Mouse (Mus musculus) embryonic facial prominence, embryonic 11.5 days (tissue): ENCODE measurements around the gene Fgf12. TPM values are rescaled to one million over a fixed set of nuclear protein-coding genes. Genes with fewer than 3 reads are reported as not detected.

Experiments used
- ATAC-seq: fragments of 200-750 bp; cut with Nextera tagmentation; replicated peaks from 2 replicates; pipeline ENCODE4 v1.8.0; 2017; ENCODE audit warnings: low read depth; ENCODE audit not compliant: insufficient number of reproducible peaks, low FRiP score, low TSS enrichment
- DNase-seq: peaks from one replicate; pipeline ENCODE4 v3.0.0-alpha.2; 2015; ENCODE audit warnings: low spot score
- H3K27ac ChIP-seq: fragments of 300-500 bp; sonication (generic); replicated peaks from 2 replicates; pipeline ENCODE4 v1.5.1; 2014; ENCODE audit warnings: mild to moderate bottlenecking, low read depth, low read length, control low read depth
- H3K27me3 ChIP-seq: fragments of 300-500 bp; sonication (generic); 2 replicates; pipeline ENCODE4 v1.6.1; 2014; ENCODE audit warnings: mild to moderate bottlenecking, low read length, moderate library complexity, mixed read lengths; ENCODE audit not compliant: control insufficient read depth, insufficient read depth
- H3K36me3 ChIP-seq: fragments of 300-500 bp; sonication (generic); replicated peaks from 2 replicates; pipeline ENCODE4 v1.6.1; 2014; ENCODE audit warnings: low read depth, mild to moderate bottlenecking, low read length, moderate library complexity, mixed read lengths; ENCODE audit not compliant: control insufficient read depth, insufficient read depth
- H3K4me1 ChIP-seq: fragments of 300-500 bp; sonication (generic); 2 replicates; pipeline ENCODE4 v1.6.1; 2014; ENCODE audit warnings: low read length, mixed read lengths; ENCODE audit not compliant: control insufficient read depth, insufficient read depth
- H3K4me2 ChIP-seq: fragments of 300-500 bp; sonication (generic); 2 replicates; pipeline ENCODE4 v1.6.1; 2014; ENCODE audit warnings: low read depth, mild to moderate bottlenecking, control low read depth, low read length, moderate library complexity
- H3K4me3 ChIP-seq: fragments of 300-500 bp; sonication (generic); 2 replicates; pipeline ENCODE4 v1.5.1; 2014; ENCODE audit warnings: low read depth, low read length, control low read depth
- H3K9ac ChIP-seq: fragments of 300-500 bp; sonication (generic); replicated peaks from 2 replicates; pipeline ENCODE4 v1.6.1; 2014; ENCODE audit warnings: mild to moderate bottlenecking, control low read depth, low read length
- H3K9me3 ChIP-seq: fragments of 300-500 bp; sonication (generic); replicated peaks from 2 replicates; pipeline ENCODE4 v1.6.1; 2016; ENCODE audit warnings: mild to moderate bottlenecking, low read length, inconsistent platforms, mixed read lengths; ENCODE audit not compliant: control insufficient read depth
- WGBS: fragments of 180-500 bp; shearing (Covaris S2); extraction: QIAGEN DNeasy Blood & Tissue Kit; methylation state at CpG from one replicate; pipeline ENCODE4 v1.1.7; 2014; 5-methylcytosine and 5-hydroxymethylcytosine counted together
- polyA plus RNA-seq: library from polyadenylated mRNA; unstranded; fragments of >200 nt; fragmentation: Nextera tagmentation; extraction: Ambion mirVana; gene quantifications from 2 replicates; pipeline ENCODE4 v1.2.1, GENCODE M21; 2014

Gene Fgf12
- polyA plus RNA-seq, 1 experiment from 2014 or later: 3.4 TPM

DNA sequence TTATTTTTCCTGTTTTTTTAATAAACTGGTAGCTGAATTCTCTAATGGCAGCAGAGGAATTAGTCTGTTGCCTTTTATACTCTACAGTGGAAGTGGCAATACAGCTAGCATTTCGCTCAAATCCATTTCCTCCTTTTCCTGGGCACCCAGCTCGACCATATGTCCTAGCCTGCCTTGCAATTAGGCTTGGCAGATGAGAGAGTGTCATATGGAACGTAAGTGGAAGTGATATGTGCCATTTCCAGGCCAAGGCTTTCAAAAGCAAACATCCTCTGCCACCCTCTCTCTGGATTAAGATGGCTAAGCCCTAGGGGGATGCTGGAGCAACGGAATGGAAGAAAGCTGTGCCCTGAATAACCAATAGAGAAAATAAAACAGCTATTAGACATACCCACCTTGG lies 350.2 kb downstream of the Fgf12 start:
- Histone ChIP-seq H3K27ac (no peak overlapping the region), H3K27me3 (no peaks in the 10 kb centered on the region), H3K9ac (no peak overlapping the region), H3K4me1 (no peaks in the 10 kb centered on the region), H3K4me3 (no peak overlapping the region), H3K9me3 (no peaks in the 10 kb centered on the region), H3K36me3 (no peaks in the 10 kb centered on the region), H3K4me2 (no peak overlapping the region)
- ATAC-seq (no peak), DNase-seq (no peak)
- WGBS: 53% methylated on average over 4 of the region's 4 CpGs

DNA sequence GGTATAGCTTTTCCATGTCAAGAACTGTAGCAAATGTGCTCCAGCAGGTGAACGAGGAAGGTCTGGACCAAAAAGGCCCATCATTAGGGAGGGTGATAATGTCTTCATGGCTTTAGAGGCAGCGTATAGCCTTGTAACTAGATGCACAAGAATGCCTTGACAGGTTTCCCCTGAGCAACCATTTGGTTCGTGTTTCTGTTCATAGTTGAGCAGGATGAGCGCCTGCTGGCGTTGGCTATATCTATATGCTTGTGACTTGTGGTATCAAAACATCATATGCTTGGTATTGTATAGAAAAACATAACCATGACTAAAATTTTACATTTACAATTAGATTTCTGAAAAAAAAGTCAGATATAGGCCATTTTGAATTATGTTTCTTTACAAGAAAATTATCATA lies 361.6 kb downstream of the Fgf12 start:
- Histone ChIP-seq H3K27ac (no peak overlapping the region), H3K4me2 (no peak overlapping the region), H3K9ac (no peak overlapping the region), H3K4me1 (no peaks in the 10 kb centered on the region), H3K9me3 (no peaks in the 10 kb centered on the region), H3K36me3 (no peaks in the 10 kb centered on the region), H3K4me3 (no peak overlapping the region), H3K27me3 (no peaks in the 10 kb centered on the region)
- DNase-seq (no peak), ATAC-seq (no peak)
- 86% methylated on average over 5 of the region's 5 CpGs for WGBS

DNA sequence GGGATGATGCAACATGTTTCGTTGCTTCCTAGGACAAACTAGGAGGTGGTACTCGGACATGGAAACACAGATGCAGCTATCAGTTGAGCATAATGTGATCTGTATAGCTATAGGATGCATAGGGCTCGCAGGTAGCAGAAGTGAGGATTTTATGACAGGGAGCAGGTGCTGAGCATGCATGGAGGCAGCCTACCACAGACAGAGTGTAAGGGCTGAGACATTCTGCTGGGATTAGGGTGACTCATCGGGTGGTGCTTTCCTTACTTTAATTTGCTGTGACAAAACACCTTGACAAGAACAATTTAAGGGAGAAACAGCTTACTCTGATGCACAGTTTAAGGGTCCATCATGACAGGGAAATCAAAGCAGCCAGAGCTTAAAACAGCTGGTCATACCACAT lies 363.8 kb downstream of the Fgf12 start:
- Histone ChIP-seq H3K4me2 (no peak overlapping the region), H3K27me3 (no peaks in the 10 kb centered on the region), H3K4me1 (no peaks in the 10 kb centered on the region), H3K4me3 (no peak overlapping the region), H3K36me3 (no peaks in the 10 kb centered on the region), H3K9ac (no peak overlapping the region), H3K27ac (no peak overlapping the region), H3K9me3 (no peaks in the 10 kb centered on the region)
- 79% methylated on average over 4 of the region's 4 CpGs for WGBS
- ATAC-seq: no peak
- DNase-seq: no peak

DNA sequence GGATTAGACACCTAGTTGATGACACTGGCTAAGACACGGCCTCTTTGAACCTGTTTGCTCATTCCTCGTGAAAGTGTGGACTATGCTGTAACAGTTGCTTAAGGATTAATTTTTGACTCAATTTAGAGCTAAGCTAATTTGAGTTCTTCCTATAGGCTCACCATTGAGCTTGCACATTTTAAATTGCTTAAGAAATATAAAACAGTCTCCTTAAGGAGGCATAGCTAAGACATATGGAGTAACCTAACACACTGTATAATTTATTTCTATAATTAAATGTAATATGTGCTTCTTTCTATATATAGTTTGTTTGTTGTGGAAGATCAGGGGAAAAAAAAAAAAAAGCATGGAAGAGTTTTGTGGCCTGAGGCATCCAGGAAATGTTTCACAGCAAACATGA lies 378.1 kb downstream of the Fgf12 start:
- no peak overlapping the region for H3K9ac ChIP-seq
- no peak for ATAC-seq
- H3K4me2 ChIP-seq: no peak overlapping the region
- 79% methylated on average over 2 of the region's 2 CpGs for WGBS
- H3K4me3 ChIP-seq: no peak overlapping the region
- no peak overlapping the region for H3K27ac ChIP-seq
- no peaks in the 10 kb centered on the region for H3K9me3 ChIP-seq
- no peak for DNase-seq
- no peaks in the 10 kb centered on the region for H3K27me3 ChIP-seq
- no peaks in the 10 kb centered on the region for H3K4me1 ChIP-seq
- no peaks in the 10 kb centered on the region for H3K36me3 ChIP-seq

DNA sequence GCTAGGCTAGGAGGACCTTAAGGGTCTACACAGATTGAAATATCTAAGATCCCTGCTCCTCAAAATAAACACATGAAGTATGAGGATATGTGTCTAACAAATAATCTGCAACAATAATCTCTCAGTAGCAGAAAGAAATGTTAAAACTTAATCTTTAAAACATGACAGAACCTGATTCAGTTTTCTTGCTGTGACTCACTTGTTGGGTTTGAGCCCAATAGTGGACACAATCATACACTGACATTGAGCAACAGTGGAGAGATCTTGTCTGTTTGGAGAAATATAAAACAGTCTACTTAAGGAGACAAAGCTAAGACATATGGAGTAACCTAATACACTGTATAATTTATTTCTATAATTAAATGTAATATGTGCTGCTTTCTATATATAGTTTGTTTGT lies 379.6 kb downstream of the Fgf12 start:
- Histone ChIP-seq H3K9ac (no peak overlapping the region), H3K4me2 (no peak overlapping the region), H3K27ac (no peak overlapping the region), H3K36me3 (no peaks in the 10 kb centered on the region), H3K4me3 (no peak overlapping the region), H3K27me3 (no peaks in the 10 kb centered on the region), H3K4me1 (no peaks in the 10 kb centered on the region), H3K9me3 (no peaks in the 10 kb centered on the region)
- no peak for DNase-seq
- ATAC-seq: no peak

DNA sequence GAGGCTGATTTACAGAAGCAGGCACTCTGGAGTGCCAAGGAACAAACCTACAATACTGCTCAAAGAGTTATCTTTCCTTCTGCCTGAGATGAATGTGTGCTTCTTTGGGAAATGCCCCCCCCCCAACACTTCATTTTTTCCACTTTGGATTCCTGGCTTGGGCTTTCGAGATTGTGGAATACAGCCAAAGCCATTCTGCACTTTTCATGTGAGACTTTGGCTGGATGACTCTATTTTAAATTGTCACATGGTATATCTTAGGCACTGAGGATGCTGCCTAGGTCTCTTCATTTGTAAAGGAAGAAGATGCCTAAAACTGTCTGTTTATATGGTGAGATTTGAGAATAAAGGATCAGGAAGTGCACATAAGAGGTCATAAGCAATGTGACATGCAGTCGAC lies 402.2 kb downstream of the Fgf12 start:
- Histone ChIP-seq H3K27me3 (no peaks in the 10 kb centered on the region), H3K4me3 (no peak overlapping the region), H3K4me1 (no peaks in the 10 kb centered on the region), H3K4me2 (no peak overlapping the region), H3K9ac (no peak overlapping the region), H3K36me3 (no peaks in the 10 kb centered on the region), H3K9me3 (no peaks in the 10 kb centered on the region), H3K27ac (no peak overlapping the region)
- DNase-seq: no peak
- no peak for ATAC-seq
- WGBS: 78% methylated on average over 2 of the region's 2 CpGs

DNA sequence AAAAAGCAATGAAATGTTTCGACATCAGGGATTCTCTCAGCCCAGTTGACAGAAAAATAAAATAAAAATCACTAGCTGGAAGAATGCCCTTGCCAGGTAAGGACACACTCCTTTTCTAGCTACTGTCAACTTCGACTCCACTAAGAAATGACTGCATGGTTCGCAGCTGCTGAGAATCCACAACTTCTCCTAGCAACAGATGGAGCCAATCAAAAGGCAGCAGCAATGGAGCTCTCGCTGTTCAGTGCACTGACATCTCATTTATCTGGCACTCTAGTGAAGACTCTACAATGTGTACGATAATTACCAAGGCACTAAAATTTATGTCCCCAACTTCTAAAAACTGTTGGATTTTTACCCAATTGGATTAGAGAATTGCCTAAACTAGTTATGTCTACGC lies 407.5 kb downstream of the Fgf12 start:
- no peak overlapping the region for H3K4me2 ChIP-seq
- no peaks in the 10 kb centered on the region for H3K4me1 ChIP-seq
- no peaks in the 10 kb centered on the region for H3K27me3 ChIP-seq
- no peak for ATAC-seq
- H3K36me3 ChIP-seq: no peaks in the 10 kb centered on the region
- no peak overlapping the region for H3K9ac ChIP-seq
- H3K9me3 ChIP-seq: no peaks in the 10 kb centered on the region
- H3K27ac ChIP-seq: no peak overlapping the region
- DNase-seq: no peak
- 65% methylated on average over 6 of the region's 6 CpGs for WGBS
- no peak overlapping the region for H3K4me3 ChIP-seq

DNA sequence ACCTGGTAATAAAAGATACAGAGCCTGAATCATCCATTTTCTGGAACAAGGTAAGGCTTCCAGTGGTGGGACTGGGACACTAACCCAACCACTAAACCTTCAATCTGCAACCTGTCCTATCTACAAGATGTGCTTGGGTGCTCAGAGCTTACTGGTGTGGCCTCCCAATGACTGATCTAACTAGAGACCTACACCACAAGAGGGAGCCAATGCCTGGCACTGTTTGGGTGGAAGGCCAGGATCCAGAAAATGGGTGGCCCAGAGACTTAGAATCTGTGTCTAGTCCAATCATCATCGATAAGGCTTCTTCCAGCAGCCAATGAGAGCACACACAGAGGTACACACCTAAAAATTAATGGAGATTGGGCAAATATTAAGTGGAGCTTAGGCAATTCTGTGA lies 414.9 kb downstream of the Fgf12 start:
- Histone ChIP-seq H3K9ac (no peak overlapping the region), H3K4me3 (no peak overlapping the region), H3K27ac (no peak overlapping the region), H3K9me3 (no peaks in the 10 kb centered on the region), H3K4me2 (no peak overlapping the region), H3K4me1 (no peaks in the 10 kb centered on the region), H3K27me3 (no peaks in the 10 kb centered on the region), H3K36me3 (no peaks in the 10 kb centered on the region)
- ATAC-seq: no peak
- WGBS: 92% methylated on average over 1 of the region's 1 CpGs
- DNase-seq: no peak

DNA sequence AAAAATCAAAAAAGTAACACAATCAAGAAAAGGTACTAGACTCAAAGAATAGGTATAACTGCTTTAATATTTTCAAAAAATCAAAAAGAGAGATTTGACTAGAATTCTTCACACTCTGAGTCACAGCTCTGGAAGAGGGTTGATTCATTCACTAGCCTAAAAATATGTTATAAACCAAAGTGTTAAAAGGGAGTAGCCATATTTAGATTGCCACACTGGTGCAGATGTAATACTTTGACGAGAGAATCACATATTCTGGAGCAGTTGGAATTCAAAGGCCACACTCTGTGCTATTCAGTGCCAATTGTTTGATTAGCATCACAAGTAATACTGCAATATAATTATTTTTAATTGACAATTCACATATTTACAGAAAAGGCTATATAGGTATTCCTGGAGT lies 416.2 kb downstream of the Fgf12 start:
- no peak overlapping the region for H3K9ac ChIP-seq
- no peak for ATAC-seq
- 92% methylated on average over 1 of the region's 1 CpGs for WGBS

More for the DNA sequence above, 416.2 kb downstream of the Fgf12 start:
- no peaks in the 10 kb centered on the region for H3K9me3 ChIP-seq
- DNase-seq: no peak
- H3K4me1 ChIP-seq: no peaks in the 10 kb centered on the region
- no peak overlapping the region for H3K27ac ChIP-seq
- no peak overlapping the region for H3K4me2 ChIP-seq
- H3K27me3 ChIP-seq: no peaks in the 10 kb centered on the region
- no peaks in the 10 kb centered on the region for H3K36me3 ChIP-seq
- no peak overlapping the region for H3K4me3 ChIP-seq
